Mouse (Mus musculus): ENCODE results near the gene Kif26b. TPM values are rescaled to one million over a fixed set of nuclear protein-coding genes. Genes with fewer than 3 reads are reported as not detected.

Gene Kif26b
- polyA plus RNA-seq, 1 experiment = not detected

- no peaks in the 10 kb centered on the region for H3K4me1 ChIP-seq (ENCODE audit: control insufficient read depth, insufficient read depth, low read length)
- 67% methylated on average over 1 of the region's 1 CpGs for WGBS
- no peak overlapping the region for H3K4me3 ChIP-seq (ENCODE audit: insufficient read depth, low read depth, low read length)
- TF ChIP-seq POLR2A (IDR thresholded peaks at IDR 0.05; ENCODE audit: insufficient read depth, low read depth, low read length) (no peak), CTCF (IDR thresholded peaks at IDR 0.05; ENCODE audit: insufficient read depth, low read depth, low read length) (no peak)
- no peak overlapping the region for H3K27ac ChIP-seq (ENCODE audit: insufficient read depth, low read depth, low read length)
Observed at GRCm38 (mm10) chr1:178496841-178497240, 32.1 kb upstream of the Kif26b start.

- Histone ChIP-seq H3K4me3 (ENCODE audit: insufficient read depth, low read depth, low read length) (no peak overlapping the region), H3K27ac (ENCODE audit: insufficient read depth, low read depth, low read length) (no peak overlapping the region), H3K4me1 (ENCODE audit: control insufficient read depth, insufficient read depth, low read length) (no peaks in the 10 kb centered on the region)
- TF ChIP-seq POLR2A (IDR thresholded peaks at IDR 0.05; ENCODE audit: insufficient read depth, low read depth, low read length) = no peak
- no peak for TF ChIP-seq CTCF (IDR thresholded peaks at IDR 0.05; ENCODE audit: insufficient read depth, low read depth, low read length)
- WGBS = 97% methylated on average over 8 of the region's 8 CpGs
Observed at GRCm38 (mm10) chr1:178506938-178507337, 22.0 kb upstream of the Kif26b start.

GRCm38 (mm10) chr1:178512323-178513031 is 16.4 kb upstream of the Kif26b start:
- 65% methylated on average over 7 of the region's 7 CpGs for WGBS
- TF ChIP-seq POLR2A (IDR thresholded peaks at IDR 0.05; ENCODE audit: insufficient read depth, low read depth, low read length) = no peak
- no peak for TF ChIP-seq CTCF (IDR thresholded peaks at IDR 0.05; ENCODE audit: insufficient read depth, low read depth, low read length)
- H3K27ac ChIP-seq (ENCODE audit: insufficient read depth, low read depth, low read length) = no peak overlapping the region

GRCm38 (mm10) chr1:178513954-178514353 is 15.0 kb upstream of the Kif26b start:
- Histone ChIP-seq H3K4me1 (ENCODE audit: control insufficient read depth, insufficient read depth, low read length) (no peaks in the 10 kb centered on the region), H3K4me3 (ENCODE audit: insufficient read depth, low read depth, low read length) (no peak overlapping the region), H3K27ac (ENCODE audit: insufficient read depth, low read depth, low read length) (no peak overlapping the region)
- TF ChIP-seq CTCF (IDR thresholded peaks at IDR 0.05; ENCODE audit: insufficient read depth, low read depth, low read length) (no peak), POLR2A (IDR thresholded peaks at IDR 0.05; ENCODE audit: insufficient read depth, low read depth, low read length) (no peak)
- 44% methylated on average over 8 of the region's 8 CpGs for WGBS

More at GRCm38 (mm10) chr1:178512323-178513031, 16.4 kb upstream of the Kif26b start:
- Histone ChIP-seq H3K4me1 (ENCODE audit: control insufficient read depth, insufficient read depth, low read length) (no peaks in the 10 kb centered on the region), H3K4me3 (ENCODE audit: insufficient read depth, low read depth, low read length) (no peak overlapping the region)

- 97% methylated on average over 2 of the region's 2 CpGs for WGBS
- TF ChIP-seq CTCF (IDR thresholded peaks at IDR 0.05; ENCODE audit: insufficient read depth, low read depth, low read length) (no peak), POLR2A (IDR thresholded peaks at IDR 0.05; ENCODE audit: insufficient read depth, low read depth, low read length) (no peak)
- Histone ChIP-seq H3K4me1 (ENCODE audit: control insufficient read depth, insufficient read depth, low read length) (no peaks in the 10 kb centered on the region), H3K4me3 (ENCODE audit: insufficient read depth, low read depth, low read length) (no peak overlapping the region), H3K27ac (ENCODE audit: insufficient read depth, low read depth, low read length) (no peak overlapping the region)
Observed at GRCm38 (mm10) chr1:178515839-178516238, 13.1 kb upstream of the Kif26b start.

GRCm38 (mm10) chr1:178522389-178522788 is 6.5 kb upstream of the Kif26b start:
- no peak for TF ChIP-seq POLR2A (IDR thresholded peaks at IDR 0.05; ENCODE audit: insufficient read depth, low read depth, low read length)
- TF ChIP-seq CTCF (IDR thresholded peaks at IDR 0.05; ENCODE audit: insufficient read depth, low read depth, low read length) = no peak
- 54% methylated on average over 5 of the region's 5 CpGs for WGBS
- no peak overlapping the region for H3K4me3 ChIP-seq (ENCODE audit: insufficient read depth, low read depth, low read length)
- no peaks in the 10 kb centered on the region for H3K4me1 ChIP-seq (ENCODE audit: control insufficient read depth, insufficient read depth, low read length)
- H3K27ac ChIP-seq (ENCODE audit: insufficient read depth, low read depth, low read length) = no peak overlapping the region

GRCm38 (mm10) chr1:178523152-178523551 is 5.8 kb upstream of the Kif26b start:
- Histone ChIP-seq H3K4me1 (ENCODE audit: control insufficient read depth, insufficient read depth, low read length) (peaks cover 6% of the 10 kb centered on the region), H3K27ac (ENCODE audit: insufficient read depth, low read depth, low read length) (no peak overlapping the region), H3K4me3 (ENCODE audit: insufficient read depth, low read depth, low read length) (no peak overlapping the region)
- TF ChIP-seq CTCF (IDR thresholded peaks at IDR 0.05; ENCODE audit: insufficient read depth, low read depth, low read length) (no peak), POLR2A (IDR thresholded peaks at IDR 0.05; ENCODE audit: insufficient read depth, low read depth, low read length) (no peak)
- 71% methylated on average over 5 of the region's 5 CpGs for WGBS

- H3K27ac ChIP-seq (ENCODE audit: insufficient read depth, low read depth, low read length) = no peak overlapping the region
- TF ChIP-seq CTCF (IDR thresholded peaks at IDR 0.05; ENCODE audit: insufficient read depth, low read depth, low read length) = peak; percentile 68
- TF ChIP-seq POLR2A (IDR thresholded peaks at IDR 0.05; ENCODE audit: insufficient read depth, low read depth, low read length) = no peak
- under 1% methylated on average over 21 of the region's 21 CpGs for WGBS
- H3K4me3 ChIP-seq (ENCODE audit: insufficient read depth, low read depth, low read length) = peak overlapping the region; percentile 55
- H3K4me1 ChIP-seq (ENCODE audit: control insufficient read depth, insufficient read depth, low read length) = peaks cover 23% of the 10 kb centered on the region
Observed at GRCm38 (mm10) chr1:178527185-178527546, 1.8 kb upstream of the Kif26b start.

- no peak for TF ChIP-seq POLR2A (IDR thresholded peaks at IDR 0.05; ENCODE audit: insufficient read depth, low read depth, low read length)
- TF ChIP-seq CTCF (IDR thresholded peaks at IDR 0.05; ENCODE audit: insufficient read depth, low read depth, low read length) = no peak
- Histone ChIP-seq H3K4me3 (ENCODE audit: insufficient read depth, low read depth, low read length) (peak overlapping the region; percentile 55), H3K27ac (ENCODE audit: insufficient read depth, low read depth, low read length) (no peak overlapping the region), H3K4me1 (ENCODE audit: control insufficient read depth, insufficient read depth, low read length) (peaks cover 23% of the 10 kb centered on the region)
- WGBS = under 1% methylated on average over 59 of the region's 59 CpGs
Observed at GRCm38 (mm10) chr1:178527547-178528361, 1.2 kb upstream of the Kif26b start.
